ENCODE assay signal across 8 mouse cellular contexts in genomic region chr2:35495486-35496278, GRCm38 (mm10). TPM values are rescaled to one million over a fixed set of nuclear protein-coding genes. Genes with fewer than 3 reads are reported as not detected.
A peak's percentile ranks its signal among the peaks of the same experiment; 100 is the strongest.
DNase-seq lines count a peak whose midpoint lies in the region; ATAC-seq lines count a peak whose summit lies in the region.

No protein-coding gene starts in this region.

- peaks cover 3% of the 10 kb centered on the region; the same call in 1 of the 2 replicates for H3K9me3 ChIP-seq in liver, embryonic 12.5 days (replicated peaks)
- no peaks in the 10 kb centered on the region for H3K9me3 ChIP-seq in liver, embryonic 11.5 days (ENCODE audit: control insufficient read depth, low read length)
- no peaks in the 10 kb centered on the region for H3K9me3 ChIP-seq in embryonic facial prominence, embryonic 14.5 days (ENCODE audit: control insufficient read depth, low read length)
- no peaks in the 10 kb centered on the region for H3K9me3 ChIP-seq in hindbrain, embryonic 13.5 days

- 0 out of 2 replicates have a peak, but pooled peaks cover 1% of the 10 kb centered on the region for H3K36me3 ChIP-seq in liver, embryonic 12.5 days
- H3K36me3 ChIP-seq in liver, embryonic 11.5 days (ENCODE audit: control insufficient read depth, insufficient read depth, low read length) = no peaks in the 10 kb centered on the region
- H3K36me3 ChIP-seq in embryonic facial prominence, embryonic 14.5 days (ENCODE audit: control insufficient read depth, insufficient read depth, low read length) = no peaks in the 10 kb centered on the region
- no peaks in the 10 kb centered on the region for H3K36me3 ChIP-seq in hindbrain, embryonic 13.5 days

- no peaks in the 10 kb centered on the region for H3K27me3 ChIP-seq in liver, embryonic 12.5 days (replicated peaks)
- H3K27me3 ChIP-seq in liver, embryonic 11.5 days (replicated peaks; ENCODE audit: control insufficient read depth, insufficient read depth, low read length) = no peaks in the 10 kb centered on the region
- H3K27me3 ChIP-seq in embryonic facial prominence, embryonic 14.5 days (replicated peaks; ENCODE audit: control insufficient read depth, insufficient read depth, low read length) = no peaks in the 10 kb centered on the region
- H3K27me3 ChIP-seq in hindbrain, embryonic 13.5 days = no peaks in the 10 kb centered on the region

- H3K4me2 ChIP-seq in liver, embryonic 12.5 days = peak overlapping the region; percentile 29; the same call in 1 of the 2 replicates
- no peak overlapping the region for H3K4me2 ChIP-seq in liver, embryonic 11.5 days
- no peak overlapping the region for H3K4me2 ChIP-seq in embryonic facial prominence, embryonic 14.5 days (ENCODE audit: low read depth, low read length)
- no peak overlapping the region for H3K4me2 ChIP-seq in hindbrain, embryonic 13.5 days

- H3K9ac ChIP-seq in liver, embryonic 12.5 days = no peak overlapping the region; the same call in 1 of the 2 replicates
- no peak overlapping the region for H3K9ac ChIP-seq in liver, embryonic 11.5 days (ENCODE audit: low read depth, low read length)
- H3K9ac ChIP-seq in embryonic facial prominence, embryonic 14.5 days (ENCODE audit: low read depth, low read length) = no peak overlapping the region
- H3K9ac ChIP-seq in hindbrain, embryonic 13.5 days = no peak overlapping the region

- peaks cover 62% of the 10 kb centered on the region for H3K4me1 ChIP-seq in liver, embryonic 12.5 days
- H3K4me1 ChIP-seq in liver, embryonic 11.5 days (replicated peaks; ENCODE audit: control insufficient read depth, insufficient read depth, low read length) = peaks cover 17% of the 10 kb centered on the region
- H3K4me1 ChIP-seq in embryonic facial prominence, embryonic 14.5 days (ENCODE audit: control insufficient read depth, insufficient read depth, low read length) = peaks cover 10% of the 10 kb centered on the region
- peaks cover 3% of the 10 kb centered on the region for H3K4me1 ChIP-seq in hindbrain, embryonic 13.5 days (replicated peaks)

- H3K4me3 ChIP-seq in liver, embryonic 12.5 days = no peak overlapping the region
- H3K4me3 ChIP-seq in liver, embryonic 11.5 days (ENCODE audit: low read depth, low read length) = no peak overlapping the region
- H3K4me3 ChIP-seq in embryonic facial prominence, embryonic 14.5 days (ENCODE audit: low read depth, low read length) = no peak overlapping the region
- H3K4me3 ChIP-seq in hindbrain, embryonic 13.5 days = no peak overlapping the region

- DNase-seq in liver, embryonic 11.5 days (ENCODE audit: low spot score) = no peak
- no peak for DNase-seq in embryonic facial prominence, embryonic 14.5 days (ENCODE audit: low spot score)
- peak; percentile 72 for DNase-seq in lung, postnatal 25 days (ENCODE audit: low spot score)
- peak; percentile 87 for DNase-seq in thymus, postnatal 0 days (ENCODE audit: low spot score)
- no peak for DNase-seq in urinary bladder, postnatal 4 days (ENCODE audit: low spot score in 2 of 2)
- no peak for DNase-seq in frontal cortex, adult 2 months (ENCODE audit: extremely low spot score in 1 of 2, low spot score in 1 of 2)

- ATAC-seq in liver, embryonic 12.5 days = no peak
- ATAC-seq in liver, embryonic 11.5 days (replicated peaks; ENCODE audit: low FRiP score) = no peak
- ATAC-seq in embryonic facial prominence, embryonic 14.5 days (ENCODE audit: low read depth) = no peak
- no peak for ATAC-seq in hindbrain, embryonic 13.5 days (ENCODE audit: low FRiP score)

- H3K27ac ChIP-seq in liver, embryonic 12.5 days = peak overlapping the region; percentile 70
- H3K27ac ChIP-seq in liver, embryonic 11.5 days (ENCODE audit: low read depth, low read length) = no peak overlapping the region
- peak overlapping the region; percentile 2; the same call in 1 of the 2 replicates for H3K27ac ChIP-seq in embryonic facial prominence, embryonic 14.5 days (replicated peaks; ENCODE audit: low read depth, low read length)
- no peak overlapping the region for H3K27ac ChIP-seq in hindbrain, embryonic 13.5 days

- WGBS in liver, embryonic 12.5 days (ENCODE audit: insufficient replicate concordance) = 24% methylated on average over 16 of the region's 16 CpGs
- 43% methylated on average over 16 of the region's 16 CpGs for WGBS in liver, embryonic 11.5 days
- WGBS in embryonic facial prominence, embryonic 14.5 days = 72% methylated on average over 16 of the region's 16 CpGs
- 87% methylated on average over 16 of the region's 16 CpGs for WGBS in hindbrain, embryonic 13.5 days

RNA-seq across cellular contexts. Expression of gene Ggta1, which starts 32.7 kb away (rescaled TPM):
- 12.7 and 13.0 TPM in 2 replicates for polyA plus RNA-seq in liver, embryonic 12.5 days (2016; fragmentation: Nextera tagmentation; extraction: Ambion mirVana)
- polyA plus RNA-seq in liver, embryonic 11.5 days (2014; fragmentation: Nextera tagmentation; extraction: Ambion mirVana) = 18.6 and 19.5 TPM in 2 replicates
- polyA plus RNA-seq in embryonic facial prominence, embryonic 14.5 days (2014; fragmentation: Nextera tagmentation; extraction: Ambion mirVana) = 32.5 and 35.7 TPM in 2 replicates
- 26.2 and 27.3 TPM in 2 replicates for polyA plus RNA-seq in thymus, postnatal 0 days (2015; fragmentation: Nextera tagmentation; extraction: Ambion mirVana)
- polyA plus RNA-seq in frontal cortex, adult 2 months (2012; rRNA removed) = 3.8 TPM in 2 replicates
- 6.2 and 6.3 TPM in 2 replicates for polyA plus RNA-seq in hindbrain, embryonic 13.5 days (2015; fragmentation: Nextera tagmentation; extraction: Ambion mirVana)

Comparison
In these comparisons a context has a peak if more than half of its experiments do, and no peak if none do; other contexts are left out.
1. H3K27ac ChIP-seq: peak in liver, embryonic 12.5 days (single experiment) and embryonic facial prominence, embryonic 14.5 days (single experiment); none in liver, embryonic 11.5 days (single experiment) and hindbrain, embryonic 13.5 days (single experiment).
2. DNase-seq: peak in lung, postnatal 25 days (single experiment) and thymus, postnatal 0 days (single experiment); none in liver, embryonic 11.5 days (single experiment), embryonic facial prominence, embryonic 14.5 days (single experiment), urinary bladder, postnatal 4 days (0 of 2) and frontal cortex, adult 2 months (0 of 2).